14 mouse cellular contexts compared by ENCODE assay signal in genomic region chr7:96705307-96706129, GRCm38 (mm10).
A peak's percentile ranks its signal among the peaks of the same experiment; 100 is the strongest.
DNase-seq lines count a peak whose midpoint lies in the region; ATAC-seq lines count a peak whose summit lies in the region.
"Had no signal": no experiment of that assay in that cellular context is flagged by ENCODE, and none has a peak within 500 bp of the region (broad histone marks: within the 10 kb centered on the region; RNA-seq: fewer than 3 reads in every experiment).

No protein-coding gene starts in this region.

- H3K36me3 ChIP-seq in erythroblast, embryonic 14.5 days (ENCODE audit: control insufficient read depth) = no peaks in the 10 kb centered on the region
- no peaks in the 10 kb centered on the region for H3K36me3 ChIP-seq in liver, embryonic 11.5 days (ENCODE audit: control insufficient read depth, insufficient read depth, low read length)

- no peak overlapping the region for H3K27ac ChIP-seq in liver, embryonic 11.5 days (ENCODE audit: low read depth, low read length)
- H3K27ac ChIP-seq: forebrain, embryonic 10.5 days; limb, embryonic 12.5 days had no signal

- H3K9me3 ChIP-seq in erythroblast, embryonic 14.5 days (ENCODE audit: control insufficient read depth, low read length) = no peaks in the 10 kb centered on the region
- no peaks in the 10 kb centered on the region for H3K9me3 ChIP-seq in liver, embryonic 11.5 days (ENCODE audit: control insufficient read depth, low read length)
- H3K9me3 ChIP-seq: forebrain, embryonic 10.5 days; limb, embryonic 12.5 days had no signal

- H3K4me3 ChIP-seq in erythroblast, embryonic 14.5 days (replicated peaks) = peak overlapping the region; percentile 48
- H3K4me3 ChIP-seq in liver, embryonic 11.5 days (ENCODE audit: low read depth, low read length) = no peak overlapping the region
- H3K4me3 ChIP-seq: forebrain, embryonic 10.5 days; limb, embryonic 12.5 days had no signal

- ATAC-seq in liver, embryonic 11.5 days (replicated peaks; ENCODE audit: low FRiP score) = peak; percentile 96
- ATAC-seq in megakaryocyte-erythroid progenitor cell, adult 5-6 weeks (replicated peaks; ENCODE audit: low FRiP score, low TSS enrichment, poor library complexity, severe bottlenecking) = peak; percentile 89

- H3K27me3 ChIP-seq in erythroblast, embryonic 14.5 days (ENCODE audit: control insufficient read depth) = peaks cover 2% of the 10 kb centered on the region; the same call in 1 of the 2 replicates
- no peaks in the 10 kb centered on the region for H3K27me3 ChIP-seq in liver, embryonic 11.5 days (replicated peaks; ENCODE audit: control insufficient read depth, insufficient read depth, low read length)
- H3K27me3 ChIP-seq: limb, embryonic 12.5 days had no signal

- peaks cover 56% of the 10 kb centered on the region for H3K4me1 ChIP-seq in erythroblast, embryonic 14.5 days (ENCODE audit: control insufficient read depth)
- H3K4me1 ChIP-seq in liver, embryonic 11.5 days (replicated peaks; ENCODE audit: control insufficient read depth, insufficient read depth, low read length) = peaks cover 9% of the 10 kb centered on the region
- H3K4me1 ChIP-seq: forebrain, embryonic 10.5 days had no signal

- WGBS in liver, embryonic 11.5 days = 53% methylated on average over 8 of the region's 8 CpGs

- H3K4me2 ChIP-seq in liver, embryonic 11.5 days = 0 out of 2 replicates have a peak overlapping the region, but pooled peaks have one; percentile 0
- H3K4me2 ChIP-seq: limb, embryonic 12.5 days had no signal

- no peak overlapping the region for H3K9ac ChIP-seq in liver, embryonic 11.5 days (ENCODE audit: low read depth, low read length)
- H3K9ac ChIP-seq: limb, embryonic 12.5 days had no signal

- DNase-seq in MEL-GATA-1-ER (ENCODE audit: extremely low read depth, low read depth) = peak; percentile 99
- DNase-seq in liver, embryonic 11.5 days (ENCODE audit: low spot score) = no peak
- no peak for DNase-seq in kidney, adult 8-10 months
- DNase-seq in testis, postnatal 14 days (ENCODE audit: low spot score) = no peak
- no peak for DNase-seq in thymus, postnatal 25 days
- DNase-seq: adrenal gland, adult 2 months; cerebellum, postnatal 10 days; kidney, adult 18-20 months; kidney, postnatal 4 days; thymus, postnatal 36 days had no signal
